Comparison of ENCODE assay signal across 27 mouse cellular contexts in genomic region chr9:97486826-97487225, GRCm38 (mm10).
A peak's percentile ranks its signal among the peaks of the same experiment; 100 is the strongest.
DNase-seq lines count a peak whose midpoint lies in the region; ATAC-seq lines count a peak whose summit lies in the region.
"Had no signal": no experiment of that assay in that cellular context is flagged by ENCODE, and none has a peak within 500 bp of the region (broad histone marks: within the 10 kb centered on the region; RNA-seq: fewer than 3 reads in every experiment).

No protein-coding gene starts in this region.

- no peaks in the 10 kb centered on the region for H3K27me3 ChIP-seq in intestine, embryonic 14.5 days (replicated peaks; ENCODE audit: control insufficient read depth, insufficient read depth, low read length)
- no peaks in the 10 kb centered on the region for H3K27me3 ChIP-seq in intestine, embryonic 16.5 days (replicated peaks; ENCODE audit: control insufficient read depth, insufficient read depth, low read length)
- H3K27me3 ChIP-seq: CH12.LX; forebrain, embryonic 13.5 days; heart, embryonic 15.5 days; hindbrain, embryonic 13.5 days; Patski had no signal

- H3K9me3 ChIP-seq in intestine, embryonic 14.5 days (ENCODE audit: control insufficient read depth, low read length), result no peaks in the 10 kb centered on the region
- H3K9me3 ChIP-seq in intestine, embryonic 16.5 days (ENCODE audit: control insufficient read depth, low read length), result no peaks in the 10 kb centered on the region
- H3K9me3 ChIP-seq: forebrain, embryonic 10.5 days; forebrain, embryonic 13.5 days; heart, embryonic 12.5 days; heart, embryonic 15.5 days; hindbrain, embryonic 10.5 days; hindbrain, embryonic 13.5 days had no signal

- no peak overlapping the region for H3K9ac ChIP-seq in intestine, embryonic 14.5 days (ENCODE audit: low read length)
- no peak overlapping the region for H3K9ac ChIP-seq in intestine, embryonic 16.5 days (ENCODE audit: low read depth, low read length)
- H3K9ac ChIP-seq: forebrain, embryonic 13.5 days; heart, embryonic 12.5 days; heart, embryonic 15.5 days; hindbrain, embryonic 13.5 days had no signal

- no peaks in the 10 kb centered on the region for H3K36me3 ChIP-seq in intestine, embryonic 14.5 days (ENCODE audit: control insufficient read depth, insufficient read depth, low read length)
- H3K36me3 ChIP-seq in intestine, embryonic 16.5 days (ENCODE audit: control insufficient read depth, insufficient read depth, low read length), result no peaks in the 10 kb centered on the region
- H3K36me3 ChIP-seq: forebrain, embryonic 10.5 days; G1E; heart, embryonic 12.5 days; heart, embryonic 15.5 days; hindbrain, embryonic 10.5 days; hindbrain, embryonic 13.5 days had no signal

- H3K4me2 ChIP-seq in intestine, embryonic 14.5 days (ENCODE audit: low read length), result no peak overlapping the region
- no peak overlapping the region for H3K4me2 ChIP-seq in intestine, embryonic 16.5 days (ENCODE audit: low read depth, low read length)
- H3K4me2 ChIP-seq: forebrain, embryonic 13.5 days; heart, embryonic 12.5 days; heart, embryonic 15.5 days; hindbrain, embryonic 13.5 days had no signal

- no peaks in the 10 kb centered on the region for H3K4me1 ChIP-seq in intestine, embryonic 14.5 days (replicated peaks; ENCODE audit: control insufficient read depth, insufficient read depth, low read length)
- H3K4me1 ChIP-seq in intestine, embryonic 16.5 days (ENCODE audit: control insufficient read depth, insufficient read depth, low read length), result no peaks in the 10 kb centered on the region
- H3K4me1 ChIP-seq: forebrain, embryonic 10.5 days; forebrain, embryonic 13.5 days; heart, embryonic 12.5 days; heart, embryonic 15.5 days; hindbrain, embryonic 10.5 days; hindbrain, embryonic 13.5 days had no signal

- H3K27ac ChIP-seq in intestine, embryonic 14.5 days (ENCODE audit: low read depth), result no peak overlapping the region
- H3K27ac ChIP-seq in intestine, embryonic 16.5 days (ENCODE audit: low read length), result no peak overlapping the region
- H3K27ac ChIP-seq: forebrain, embryonic 10.5 days; forebrain, embryonic 13.5 days; heart, embryonic 15.5 days; hindbrain, embryonic 10.5 days; hindbrain, embryonic 13.5 days had no signal

- 77% methylated on average over 7 of the region's 7 CpGs for WGBS in intestine, embryonic 14.5 days
- WGBS in intestine, embryonic 16.5 days, result 79% methylated on average over 7 of the region's 7 CpGs

- H3K4me3 ChIP-seq in intestine, embryonic 14.5 days (ENCODE audit: low read depth, low read length), result no peak overlapping the region
- H3K4me3 ChIP-seq in intestine, embryonic 16.5 days (ENCODE audit: low read length), result no peak overlapping the region
- H3K4me3 ChIP-seq: forebrain, embryonic 10.5 days; forebrain, embryonic 13.5 days; heart, embryonic 12.5 days; heart, embryonic 15.5 days; hindbrain, embryonic 10.5 days; hindbrain, embryonic 13.5 days had no signal

- no peak for ATAC-seq in intestine, embryonic 14.5 days (replicated peaks; ENCODE audit: low FRiP score, low TSS enrichment, low read depth)
- no peak for ATAC-seq in intestine, embryonic 16.5 days
- ATAC-seq: forebrain, embryonic 13.5 days; forebrain, embryonic 16.5 days; hindbrain, embryonic 16.5 days; intestine, postnatal 0 days; Patski had no signal

- peak; percentile 9 for DNase-seq in adrenal gland, postnatal 14 days
- no peak for DNase-seq in adrenal gland, postnatal 10 days
- DNase-seq in intestine, embryonic 14.5 days (ENCODE audit: low spot score), result peak; percentile 24
- DNase-seq in kidney, postnatal 14 days, result peak; percentile 4
- no peak for DNase-seq in kidney, postnatal 10 days
- DNase-seq: adrenal gland, adult 8-10 months; B cell, adult 2 months; cerebellum, adult 18-20 months; cerebellum, adult 9-10 months; cerebellum, postnatal 14 days; gastrocnemius, postnatal 10 days; gastrocnemius, postnatal 36 days; heart, postnatal 10 days; heart, postnatal 36 days had no signal

Comparison
In these comparisons a context has a peak if more than half of its experiments do, and no peak if none do; other contexts are left out.
1. DNase-seq: peak in adrenal gland, postnatal 14 days (single experiment), intestine, embryonic 14.5 days (single experiment) and kidney, postnatal 14 days (single experiment); none in adrenal gland, postnatal 10 days (single experiment) and kidney, postnatal 10 days (single experiment).